Mouse (Mus musculus) heart, adult 2 months (tissue): ENCODE measurements at regions not wholly inside any gene's neighbourhood (a gene's known extent, or its start where the extent isn't known, plus 50 kb on each side); places are given as distances from the start of the nearest gene placed in this dataset.

Experiments used
- DNase-seq, 2 experiments: peaks; one replicate each; pipeline ENCODE4 v3.0.0; 2021
- H3K27ac ChIP-seq: fragments of 200-600 bp; 2 replicates; pipeline ENCODE4 v1.8.1; 2022
- H3K27me3 ChIP-seq: fragments of 200-500 bp; 2 replicates; pipeline ENCODE4 v1.6.1; 2012; ENCODE audit warnings: mild to moderate bottlenecking, low read length, inconsistent platforms, mixed read lengths; ENCODE audit not compliant: control insufficient read depth, insufficient read depth
- H3K36me3 ChIP-seq: fragments of 200-500 bp; 2 replicates; pipeline ENCODE4 v1.6.1; 2012; ENCODE audit warnings: low read length, inconsistent platforms; ENCODE audit not compliant: control insufficient read depth, insufficient read depth
- H3K4me1 ChIP-seq: fragments of 200-500 bp; 2 replicates; pipeline ENCODE4 v1.6.1; 2011; ENCODE audit warnings: low read length; ENCODE audit not compliant: control insufficient read depth, insufficient read depth
- H3K4me3 ChIP-seq: fragments of 200-600 bp; 2 replicates; pipeline ENCODE4 v1.8.1; 2022
- H3K79me2 ChIP-seq: fragments of 200-500 bp; replicated peaks from 2 replicates; pipeline ENCODE4 v1.6.1; 2012; ENCODE audit warnings: mild to moderate bottlenecking, inconsistent platforms, low read length, moderate library complexity, mixed read lengths; ENCODE audit not compliant: control insufficient read depth, insufficient read depth
- H3K9ac ChIP-seq: fragments of 200-500 bp; 2 replicates; pipeline ENCODE4 v1.6.1; 2012; ENCODE audit warnings: low read depth, mild to moderate bottlenecking, control low read depth, inconsistent platforms, low read length, mixed read lengths
- CTCF ChIP-seq: fragments of 200-600 bp; IDR thresholded peaks from 2 replicates; pipeline ENCODE4 v1.8.1; 2022; ENCODE audit warnings: antibody characterized with exemption, mild to moderate bottlenecking, moderate library complexity
- EP300 ChIP-seq: fragments of 200-500 bp; IDR thresholded peaks from 2 replicates; pipeline ENCODE4 v1.6.1; 2011; ENCODE audit warnings: low read depth, low read length, control low read depth; ENCODE audit not compliant: insufficient read depth
- POLR2A ChIP-seq: fragments of 200-500 bp; IDR thresholded peaks from 2 replicates; pipeline ENCODE4 v1.6.1; 2011; ENCODE audit warnings: mild to moderate bottlenecking, low read depth, low read length, control low read depth; ENCODE audit not compliant: insufficient read depth
- WGBS: fragments of 180-500 bp; shearing (Covaris S2); methylation state at CpG from one replicate; pipeline ENCODE4 v1.1.7; 2018; 5-methylcytosine and 5-hydroxymethylcytosine counted together
- intact Hi-C: fragments of 180-260 bp; cut with DNase I; formaldehyde crosslinking; loops from one replicate; pipeline ENCODE4 v1.15.1; 2025

DNA sequence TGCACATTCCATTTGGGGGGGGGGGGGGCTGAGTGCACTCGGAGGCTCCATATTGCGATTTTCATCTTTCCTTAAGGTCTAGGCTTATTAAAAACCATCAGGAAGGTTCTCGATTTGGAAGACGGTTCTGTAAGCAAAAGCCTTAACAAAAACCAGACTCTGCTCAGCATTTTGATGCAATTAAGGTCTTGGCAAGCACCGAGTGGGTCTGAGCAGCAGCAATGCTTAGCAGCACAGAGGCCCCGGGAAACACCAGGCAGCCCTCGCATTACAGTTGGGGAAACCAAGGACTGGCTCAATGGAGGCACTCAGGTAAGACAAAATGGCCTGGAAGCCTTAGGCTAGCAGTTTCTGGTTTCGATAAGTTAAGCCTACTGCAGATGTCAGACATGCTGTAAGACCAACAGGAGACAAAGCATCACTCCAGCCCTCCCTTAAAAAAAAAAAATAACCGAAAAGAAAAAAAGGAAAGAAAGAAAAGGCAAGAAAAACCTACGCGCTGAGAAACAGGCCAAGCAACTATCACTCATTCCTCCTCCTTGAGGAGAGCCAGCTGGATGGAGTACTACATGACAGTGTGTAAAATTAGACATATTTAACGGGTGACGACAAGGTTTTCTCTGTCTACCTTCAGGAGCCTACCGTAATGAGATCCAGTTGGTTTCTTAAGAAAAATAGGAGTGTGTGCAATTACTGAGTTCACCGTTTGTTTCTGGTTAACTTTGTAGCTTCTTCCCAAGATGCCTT lies 436.3 kb upstream of the Zmiz1 start:
- no peak overlapping the region for H3K4me3 ChIP-seq
- no peak overlapping the region for H3K27ac ChIP-seq
- no peak for TF ChIP-seq POLR2A
- TF ChIP-seq EP300: no peak
- TF ChIP-seq CTCF: no peak
- no peaks in the 10 kb centered on the region for H3K27me3 ChIP-seq
- WGBS: 78% methylated on average over 15 of the region's 15 CpGs
- DNase-seq: no peak
- H3K79me2 ChIP-seq: no peaks in the 10 kb centered on the region
- no peaks in the 10 kb centered on the region for H3K36me3 ChIP-seq
- H3K9ac ChIP-seq: no peak overlapping the region
- no peaks in the 10 kb centered on the region for H3K4me1 ChIP-seq
- intact Hi-C loops: no loop called here

DNA sequence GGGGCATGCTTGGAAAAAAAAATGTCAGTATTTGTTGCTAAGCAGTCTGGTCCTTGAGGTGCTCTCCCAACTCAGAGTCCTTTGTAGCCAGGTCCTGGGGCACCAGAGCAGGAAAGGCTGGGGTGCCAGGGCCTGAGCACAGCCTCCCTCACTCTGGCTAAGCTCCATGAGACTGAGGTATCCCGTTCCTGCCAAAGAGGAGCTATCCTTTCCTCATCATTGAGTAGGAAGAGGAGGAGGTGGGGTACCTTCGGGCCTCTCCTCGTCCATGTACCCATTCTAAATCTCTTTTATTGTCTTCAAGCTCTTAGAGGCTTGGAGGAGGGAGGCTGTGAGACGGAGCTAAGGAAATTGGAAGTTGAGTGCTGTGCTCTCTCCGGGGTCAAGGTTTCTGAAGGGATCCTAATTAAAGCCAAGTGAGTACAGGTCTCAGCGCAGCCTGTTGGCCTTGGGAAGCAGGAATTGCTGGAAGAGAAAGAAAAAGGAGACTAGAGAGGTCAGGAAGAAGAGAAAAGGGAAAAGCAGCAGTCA lies 435.6 kb upstream of the Zmiz1 start:
- 74% methylated on average over 6 of the region's 6 CpGs for WGBS
- H3K79me2 ChIP-seq: no peaks in the 10 kb centered on the region
- no peak overlapping the region for H3K9ac ChIP-seq
- H3K4me1 ChIP-seq: no peaks in the 10 kb centered on the region
- H3K4me3 ChIP-seq: no peak overlapping the region
- DNase-seq: no peak
- intact Hi-C loops: no loop called here
- TF ChIP-seq EP300 (no peak), CTCF (no peak), POLR2A (no peak)
- no peaks in the 10 kb centered on the region for H3K36me3 ChIP-seq
- H3K27ac ChIP-seq: no peak overlapping the region
- no peaks in the 10 kb centered on the region for H3K27me3 ChIP-seq

DNA sequence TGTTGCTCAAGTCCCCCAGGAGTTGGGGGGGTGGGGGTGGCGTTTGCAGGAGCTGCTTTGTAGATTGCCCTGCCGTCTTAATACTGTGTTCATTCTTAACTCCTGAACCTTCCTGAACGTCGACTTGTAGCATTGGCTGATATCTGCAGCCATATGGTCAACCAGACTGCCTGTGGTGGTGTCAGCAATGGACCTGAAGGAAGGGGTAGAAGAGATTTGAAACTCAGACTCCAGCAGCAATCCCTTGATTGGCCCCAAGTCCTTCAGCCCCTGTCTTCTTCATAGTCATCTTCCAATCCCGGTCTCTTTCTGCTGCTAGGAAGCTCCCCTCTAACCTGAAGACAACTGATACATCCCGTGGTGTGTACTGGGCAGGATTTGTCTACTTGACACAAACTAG lies 433.9 kb upstream of the Zmiz1 start:
- Histone ChIP-seq H3K36me3 (no peaks in the 10 kb centered on the region), H3K4me3 (no peak overlapping the region), H3K27ac (no peak overlapping the region), H3K9ac (no peak overlapping the region), H3K27me3 (no peaks in the 10 kb centered on the region), H3K4me1 (no peaks in the 10 kb centered on the region), H3K79me2 (no peaks in the 10 kb centered on the region)
- WGBS: 86% methylated on average over 6 of the region's 6 CpGs
- DNase-seq: no peak
- no peak for TF ChIP-seq EP300
- no peak for TF ChIP-seq POLR2A
- no peak for TF ChIP-seq CTCF
- intact Hi-C loops: no loop called here

DNA sequence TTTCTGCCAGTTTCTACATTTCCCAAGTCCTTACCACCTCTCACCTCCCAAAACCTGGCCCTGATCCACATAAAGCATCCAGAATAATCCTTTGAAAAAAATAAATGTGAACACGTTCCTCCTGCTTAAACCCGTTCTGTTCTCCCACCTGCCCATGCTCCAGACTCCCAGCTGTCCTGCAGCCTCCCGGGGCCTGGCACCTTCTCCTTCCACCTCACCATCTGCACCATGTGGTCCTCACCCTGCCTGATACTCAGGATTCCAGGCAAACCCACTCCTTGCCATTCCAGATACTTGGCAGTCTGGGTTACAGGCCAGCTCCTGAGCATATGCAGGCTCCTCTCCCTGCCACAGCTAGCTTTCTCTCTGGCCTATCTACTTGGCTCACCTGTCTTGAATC lies 431.9 kb upstream of the Zmiz1 start:
- H3K27me3 ChIP-seq: no peaks in the 10 kb centered on the region
- no peaks in the 10 kb centered on the region for H3K4me1 ChIP-seq
- no peak overlapping the region for H3K27ac ChIP-seq
- TF ChIP-seq EP300 (no peak), POLR2A (no peak), CTCF (no peak)
- no peak overlapping the region for H3K4me3 ChIP-seq
- H3K36me3 ChIP-seq: no peaks in the 10 kb centered on the region
- no peaks in the 10 kb centered on the region for H3K79me2 ChIP-seq
- WGBS: 88% methylated on average over 3 of the region's 3 CpGs
- intact Hi-C loops: no loop called here
- no peak overlapping the region for H3K9ac ChIP-seq
- DNase-seq: no peak

DNA sequence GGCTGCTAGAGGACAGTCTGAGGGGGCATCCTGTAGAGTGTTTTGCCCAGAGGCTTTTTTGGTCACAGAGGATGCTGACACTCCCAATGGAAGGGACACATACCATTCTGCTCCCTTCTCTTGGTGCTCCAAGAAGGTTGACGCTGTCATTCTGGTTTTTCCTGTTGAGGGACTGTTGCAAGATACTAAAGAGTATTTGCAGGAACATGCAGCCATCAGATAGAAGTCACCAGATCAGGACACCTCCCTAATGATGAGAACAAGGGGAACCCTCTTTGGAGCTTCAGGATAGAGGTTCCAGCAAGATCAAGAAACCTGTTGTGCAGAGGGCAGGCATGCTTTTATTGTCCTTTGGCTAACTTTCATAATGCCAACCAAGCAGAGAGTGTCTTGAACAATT lies 431.1 kb upstream of the Zmiz1 start:
- H3K9ac ChIP-seq: no peak overlapping the region
- H3K27ac ChIP-seq: no peak overlapping the region
- TF ChIP-seq EP300 (no peak), CTCF (no peak), POLR2A (no peak)
- intact Hi-C loops: no loop called here
- WGBS: 88% methylated on average over 1 of the region's 1 CpGs
- H3K4me1 ChIP-seq: no peaks in the 10 kb centered on the region
- H3K27me3 ChIP-seq: no peaks in the 10 kb centered on the region
- no peak for DNase-seq
- H3K79me2 ChIP-seq: no peaks in the 10 kb centered on the region
- no peaks in the 10 kb centered on the region for H3K36me3 ChIP-seq
- H3K4me3 ChIP-seq: no peak overlapping the region

DNA sequence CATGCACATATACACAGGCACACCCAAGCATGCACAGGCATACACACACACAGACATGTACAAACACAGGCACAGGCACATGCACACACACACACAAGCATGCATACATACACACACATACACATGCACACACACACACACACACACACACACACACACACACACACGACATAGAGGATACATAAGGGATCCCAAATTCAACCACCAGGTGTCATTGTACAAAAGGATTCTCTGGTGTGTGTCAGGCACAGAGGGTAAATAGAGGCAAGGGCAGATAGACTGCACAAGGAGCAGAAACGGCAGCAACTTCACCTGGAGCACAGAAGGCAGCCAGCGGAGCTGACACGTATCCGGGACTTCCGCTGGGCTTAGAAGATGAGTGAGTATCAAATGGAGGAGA lies 428.1 kb upstream of the Zmiz1 start:
- Histone ChIP-seq H3K4me1 (no peaks in the 10 kb centered on the region), H3K79me2 (no peaks in the 10 kb centered on the region), H3K9ac (no peak overlapping the region), H3K27me3 (no peaks in the 10 kb centered on the region), H3K27ac (no peak overlapping the region), H3K4me3 (no peak overlapping the region), H3K36me3 (no peaks in the 10 kb centered on the region)
- intact Hi-C loops: no loop called here
- DNase-seq: no peak
- 75% methylated on average over 6 of the region's 6 CpGs for WGBS
- TF ChIP-seq POLR2A: no peak
- 0 out of 2 replicates have a peak, but pooled peaks have one; percentile 5 for TF ChIP-seq CTCF
